Mouse (Mus musculus) liver, adult 2 months (tissue): Measurements from ENCODE around the gene E2f1.

Experiments
- CTCF ChIP-seq: fragments of 200-500 bp; IDR thresholded peaks from 2 replicates; pipeline ENCODE4 v1.5.1; 2011; ENCODE audit warnings: low read depth, low read length, control low read depth
- POLR2A ChIP-seq: fragments of 200-500 bp; IDR thresholded peaks from 2 replicates; pipeline ENCODE4 v1.6.1; 2011; ENCODE audit warnings: low read length, control low read depth; ENCODE audit not compliant: insufficient read depth; ENCODE audit errors: extremely low read depth

- TF ChIP-seq CTCF (no peak), POLR2A (no peak)
Observed at GRCm38 (mm10) chr2:154570666-154571065, 974 bp upstream of the E2f1 start.
